ENCODE assay signal across 8 mouse cellular contexts in genomic region chr11:113750571-113751483, GRCm38 (mm10). TPM values are rescaled to one million over a fixed set of nuclear protein-coding genes. Genes with fewer than 3 reads are reported as not detected.
A peak's percentile ranks its signal among the peaks of the same experiment; 100 is the strongest.
DNase-seq lines count a peak whose midpoint lies in the region; ATAC-seq and TF ChIP-seq lines count a peak whose summit lies in the region.

No protein-coding gene starts in this region.

- peak overlapping the region; percentile 88 for H3K9ac ChIP-seq in hindbrain, postnatal 0 days (replicated peaks; ENCODE audit: low read length)

- H3K27me3 ChIP-seq in hindbrain, postnatal 0 days (ENCODE audit: insufficient read depth, low read length), result no peaks in the 10 kb centered on the region
- peaks cover 22% of the 10 kb centered on the region for H3K27me3 ChIP-seq in megakaryocyte, embryonic 14.5 days (replicated peaks)

- no peaks in the 10 kb centered on the region for H3K9me3 ChIP-seq in hindbrain, postnatal 0 days (ENCODE audit: low read length)
- no peaks in the 10 kb centered on the region for H3K9me3 ChIP-seq in megakaryocyte, embryonic 14.5 days

- ATAC-seq in common myeloid progenitor, adult 5-6 weeks (replicated peaks; ENCODE audit: low read depth, poor library complexity, severe bottlenecking), result peak; percentile 22
- ATAC-seq in hindbrain, postnatal 0 days, result peak; percentile 58

- peaks cover 28% of the 10 kb centered on the region for H3K4me1 ChIP-seq in hindbrain, postnatal 0 days (ENCODE audit: insufficient read depth, low read length)
- peaks cover 65% of the 10 kb centered on the region for H3K4me1 ChIP-seq in megakaryocyte, embryonic 14.5 days

- peak; percentile 66 for TF ChIP-seq CTCF in hindbrain, postnatal 0 days (IDR thresholded peaks at IDR 0.05; ENCODE audit: low read depth)

- H3K4me3 ChIP-seq in hindbrain, postnatal 0 days (ENCODE audit: low read length), result peak overlapping the region; percentile 79
- peak overlapping the region; percentile 97 for H3K4me3 ChIP-seq in megakaryocyte, embryonic 14.5 days (replicated peaks)

- peak overlapping the region; percentile 94 for H3K27ac ChIP-seq in hindbrain, postnatal 0 days

- peak overlapping the region; percentile 89 for H3K4me2 ChIP-seq in hindbrain, postnatal 0 days (ENCODE audit: low read depth, low read length)

- no peaks in the 10 kb centered on the region for H3K36me3 ChIP-seq in hindbrain, postnatal 0 days (ENCODE audit: insufficient read depth, low read length)
- H3K36me3 ChIP-seq in megakaryocyte, embryonic 14.5 days (replicated peaks; ENCODE audit: low read length), result no peaks in the 10 kb centered on the region

- peak; percentile 86 to 96 for DNase-seq in adrenal gland, adult (ENCODE audit: inconsistent age in 2 of 2, low spot score in 1 of 2)
- DNase-seq in gastrocnemius, adult 8-10 months (ENCODE audit: low spot score in 2 of 2), result peak; percentile 43 to 46
- DNase-seq in hindbrain, postnatal 0 days (ENCODE audit: low spot score), result peak; percentile 74
- peak; percentile 51 to 87 for DNase-seq in left cerebral cortex, postnatal 10 days (ENCODE audit: extremely low spot score in 1 of 2, low spot score in 2 of 2)
- DNase-seq in right cerebral cortex, postnatal 10 days (ENCODE audit: low spot score in 2 of 2), result peak; percentile 78 to 80
- peak; percentile 69 to 73 for DNase-seq in urinary bladder, postnatal 4 days (ENCODE audit: low spot score in 2 of 2)

- intact Hi-C loops in left cerebral cortex, postnatal 10 days (cut with DNase I), result loop anchor here (5.0 kb wide), 2 partner anchors 36 to 56 kb away; no protein-coding TSS in a partner anchor

- WGBS in hindbrain, postnatal 0 days, result under 1% methylated on average over 66 of the region's 67 CpGs

RNA-seq across cellular contexts. Expression of gene Cdc42ep4, which starts 0.9 kb away (rescaled TPM):
- 10.9 and 12.4 TPM in 2 replicates for total RNA-seq in common myeloid progenitor, adult 5-6 weeks (2017)
- 1 to 10 TPM; 2.8 to 6.4 (median 5.0) TPM for total RNA-seq in gastrocnemius, adult 8-10 months (2022)
- total RNA-seq in hindbrain, postnatal 0 days (2014; rRNA removed), result 104 and 116 TPM in 2 replicates
- 55.7 and 56.4 TPM in 2 replicates for polyA plus RNA-seq in hindbrain, postnatal 0 days (2015; fragmentation: Nextera tagmentation; extraction: Ambion mirVana)
- 10 to 100 TPM; 28.1 to 33.8 TPM for total RNA-seq in left cerebral cortex, postnatal 10 days (2021)
- polyA plus RNA-seq in megakaryocyte, embryonic 14.5 days (2012; ENCODE audit: insufficient read depth, low replicate concordance), result 2.9 and 9.4 TPM in 2 replicates

RNA-seq across cellular contexts. Expression of gene Cpsf4l, which starts 41.0 kb away (rescaled TPM):
- not detected in 2 replicates for total RNA-seq in common myeloid progenitor, adult 5-6 weeks (2017)
- total RNA-seq in gastrocnemius, adult 8-10 months (2022), result not detected
- not detected in 2 replicates for total RNA-seq in hindbrain, postnatal 0 days (2014; rRNA removed)
- polyA plus RNA-seq in hindbrain, postnatal 0 days (2015; fragmentation: Nextera tagmentation; extraction: Ambion mirVana), result 0.19 and 0.25 TPM in 2 replicates
- not detected for total RNA-seq in left cerebral cortex, postnatal 10 days (2021)
- polyA plus RNA-seq in megakaryocyte, embryonic 14.5 days (2012; ENCODE audit: insufficient read depth, low replicate concordance), result not detected in 2 replicates

Comparison
In these comparisons a context has a peak if more than half of its experiments do, and no peak if none do; other contexts are left out.
1. Peak in every context shown above with its lines: DNase-seq, ATAC-seq, H3K4me3 ChIP-seq and H3K27ac ChIP-seq.